Mouse (Mus musculus): ENCODE measurements around the gene Efcab12.
A peak's percentile ranks its signal among the peaks of the same experiment; 100 is the strongest.

The Efcab12 gene

DNA sequence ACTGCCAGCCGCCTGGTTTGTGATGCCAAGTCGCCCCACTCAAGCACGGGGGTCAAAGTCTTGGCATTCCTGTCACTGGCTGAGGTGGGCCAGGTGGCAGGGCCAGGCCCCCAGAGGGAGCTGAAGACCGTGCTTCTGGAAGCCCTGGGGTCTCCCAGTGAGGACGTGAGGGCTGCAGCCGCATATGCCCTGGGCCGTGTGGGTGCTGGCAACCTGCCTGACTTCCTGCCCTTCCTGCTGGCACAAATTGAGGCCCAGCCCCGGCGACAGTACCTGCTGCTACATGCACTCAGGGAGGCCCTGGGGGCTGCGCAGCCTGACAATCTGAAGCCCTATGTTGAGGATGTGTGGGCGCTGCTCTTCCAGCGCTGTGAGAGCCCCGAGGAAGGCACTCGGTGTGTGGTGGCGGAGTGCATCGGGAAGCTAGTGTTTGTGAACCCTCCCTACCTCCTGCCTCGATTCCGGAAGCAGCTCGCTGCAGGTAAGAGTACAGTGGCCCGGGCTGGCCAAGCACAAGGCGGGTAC is 45.5 kb downstream of the Efcab12 start:
- DNase-seq (ENCODE audit: extremely low read depth, low read depth, low spot score), result peak; percentile 43

DNA sequence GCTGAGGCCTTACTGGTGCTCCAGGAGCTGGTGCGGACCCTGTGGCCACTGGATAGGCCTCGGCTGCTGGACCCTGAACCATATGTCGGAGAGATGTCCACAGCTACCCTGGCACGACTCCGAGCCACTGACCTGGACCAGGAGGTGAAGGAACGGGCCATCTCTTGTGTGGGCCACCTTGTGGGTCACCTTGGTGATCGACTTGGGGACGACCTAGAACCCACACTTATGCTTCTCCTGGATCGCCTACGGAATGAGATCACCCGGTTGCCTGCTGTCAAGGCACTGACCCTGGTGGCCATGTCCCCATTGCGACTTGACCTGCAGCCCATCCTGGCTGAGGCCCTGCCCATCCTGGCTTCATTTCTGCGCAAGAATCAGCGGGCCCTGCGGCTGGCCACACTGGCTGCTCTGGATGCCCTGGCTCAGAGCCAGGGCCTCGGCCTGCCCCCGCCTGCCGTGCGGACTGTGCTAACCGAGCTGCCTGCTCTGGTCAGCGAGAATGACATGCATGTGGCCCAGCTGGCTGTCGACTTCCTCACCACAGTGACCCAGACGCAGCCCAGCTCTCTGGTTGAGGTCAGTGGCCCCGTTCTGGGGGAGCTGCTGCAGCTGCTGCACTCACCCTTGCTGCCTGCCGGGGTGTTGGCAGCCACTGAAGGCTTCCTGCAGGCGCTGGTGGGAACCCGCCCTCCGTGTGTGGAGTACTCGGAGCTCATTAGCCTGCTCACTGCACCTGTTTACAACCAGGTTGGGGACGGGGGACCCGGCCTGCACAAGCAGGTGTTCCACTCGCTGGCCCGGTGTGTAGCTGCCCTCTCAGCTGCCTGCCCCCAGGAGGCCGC is 46.1 kb downstream of the Efcab12 start:
- DNase-seq (ENCODE audit: extremely low read depth, low read depth, low spot score), result no peak

- DNase-seq (ENCODE audit: extremely low read depth, low read depth, low spot score), result no peak
These were observed 47.2 kb downstream of the Efcab12 start for GRCm38 (mm10) chr6:115791016-115791415.

DNA sequence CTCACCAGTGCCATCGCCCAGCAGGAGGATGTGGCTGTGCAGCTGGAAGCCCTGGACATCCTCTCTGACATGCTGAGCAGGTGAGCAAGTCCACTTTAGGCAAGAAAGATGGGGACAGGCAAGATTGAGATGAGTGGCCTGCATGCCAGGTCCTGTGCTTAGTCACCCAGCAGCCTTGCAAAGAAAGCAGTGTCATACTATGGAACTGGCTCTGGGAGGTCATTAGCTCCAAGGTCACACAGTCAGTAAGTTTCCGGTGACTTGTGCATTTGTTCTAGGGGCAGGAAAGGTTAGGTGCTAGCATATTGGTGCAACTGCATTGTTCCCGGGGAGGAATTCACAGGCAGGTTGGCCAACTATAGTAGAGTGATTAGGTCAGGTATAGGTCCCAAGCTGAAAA is 55.4 kb downstream of the Efcab12 start:
- no peak for DNase-seq (ENCODE audit: extremely low read depth, low read depth, low spot score)

DNA sequence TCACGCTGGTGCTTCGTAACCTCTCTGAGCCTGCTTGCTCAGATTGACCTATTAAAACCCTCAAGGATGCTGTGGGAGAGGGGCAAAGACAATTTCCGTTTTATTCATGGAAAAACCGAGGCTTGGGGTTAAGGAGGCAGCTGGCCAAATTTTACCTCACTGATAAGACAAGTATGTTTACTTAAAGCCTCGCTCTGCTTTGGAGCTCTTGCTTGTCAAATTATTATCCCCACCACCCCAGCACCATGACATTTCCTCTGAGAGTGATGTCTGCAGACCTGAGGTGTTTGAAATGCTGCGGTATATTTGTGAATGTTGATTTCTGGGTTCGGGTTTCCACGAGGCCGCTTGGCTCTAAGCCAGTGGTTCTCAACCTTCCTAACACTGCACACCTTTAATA is 61.8 kb downstream of the Efcab12 start:
- DNase-seq (ENCODE audit: extremely low read depth, low read depth, low spot score), result no peak

DNA sequence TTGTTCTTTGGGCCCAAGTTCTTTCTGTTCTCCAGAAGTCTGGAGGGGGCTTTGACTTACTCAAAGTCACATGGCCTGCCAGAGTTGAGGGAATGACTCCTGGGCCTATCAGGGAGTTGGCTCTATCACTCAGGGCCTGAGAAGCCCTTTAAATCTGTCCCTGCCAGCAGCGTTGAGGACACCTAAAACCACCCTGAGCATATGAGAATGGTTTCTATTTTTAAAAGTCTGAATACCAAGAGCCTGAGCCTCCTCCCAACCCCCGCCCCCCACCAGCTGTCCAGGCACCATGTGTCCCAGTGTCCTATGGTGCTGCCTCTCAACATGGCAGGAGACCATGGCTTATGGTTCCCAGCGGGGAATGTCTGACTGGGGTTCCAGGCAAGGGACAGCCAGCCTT is 62.4 kb downstream of the Efcab12 start:
- no peak for DNase-seq (ENCODE audit: extremely low read depth, low read depth, low spot score)

GRCm38 (mm10) chr6:115774501-115774921 is 63.7 kb downstream of the Efcab12 start, which contains the start of gene Cand2:
Gene Cand2, plus strand, starts transcription at chr6:115774538.
- DNase-seq (ENCODE audit: extremely low read depth, low read depth, low spot score), result no peak

- DNase-seq (ENCODE audit: extremely low read depth, low read depth, low spot score), result no peak
These were observed 64.2 kb downstream of the Efcab12 start for GRCm38 (mm10) chr6:115773966-115774413.

- no peak for DNase-seq (ENCODE audit: extremely low read depth, low read depth, low spot score)
These were observed 65.6 kb downstream of the Efcab12 start for GRCm38 (mm10) chr6:115772604-115773003.

GRCm38 (mm10) chr6:115772201-115772600 is 66.0 kb downstream of the Efcab12 start:
- DNase-seq (ENCODE audit: extremely low read depth, low read depth, low spot score), result no peak

GRCm38 (mm10) chr6:115770852-115771251 is 67.4 kb downstream of the Efcab12 start:
- DNase-seq (ENCODE audit: extremely low read depth, low read depth, low spot score), result no peak

GRCm38 (mm10) chr6:115770059-115770670 is 68.0 kb downstream of the Efcab12 start:
- DNase-seq (ENCODE audit: extremely low read depth, low read depth, low spot score), result no peak

DNA sequence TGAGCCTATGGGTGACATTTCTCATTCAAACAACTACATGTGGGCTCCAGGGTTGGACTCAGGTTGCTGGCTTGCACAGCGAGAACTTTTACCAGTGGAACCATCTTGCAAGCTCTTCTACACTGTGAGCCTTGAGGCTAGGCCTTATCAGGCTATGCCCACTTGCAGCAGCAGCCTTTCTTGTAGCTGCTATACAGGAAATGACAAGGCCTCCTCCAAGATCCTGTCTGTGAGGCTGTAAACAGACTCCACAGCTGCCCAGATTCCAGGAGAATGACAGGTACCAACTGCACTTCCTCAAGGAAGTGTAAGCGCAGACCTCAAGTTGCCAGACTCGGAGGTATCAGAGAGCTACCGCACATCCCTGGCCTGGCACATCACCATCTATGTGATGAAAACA is 70.0 kb downstream of the Efcab12 start:
- no peak for DNase-seq (ENCODE audit: extremely low read depth, low read depth, low spot score)

DNA sequence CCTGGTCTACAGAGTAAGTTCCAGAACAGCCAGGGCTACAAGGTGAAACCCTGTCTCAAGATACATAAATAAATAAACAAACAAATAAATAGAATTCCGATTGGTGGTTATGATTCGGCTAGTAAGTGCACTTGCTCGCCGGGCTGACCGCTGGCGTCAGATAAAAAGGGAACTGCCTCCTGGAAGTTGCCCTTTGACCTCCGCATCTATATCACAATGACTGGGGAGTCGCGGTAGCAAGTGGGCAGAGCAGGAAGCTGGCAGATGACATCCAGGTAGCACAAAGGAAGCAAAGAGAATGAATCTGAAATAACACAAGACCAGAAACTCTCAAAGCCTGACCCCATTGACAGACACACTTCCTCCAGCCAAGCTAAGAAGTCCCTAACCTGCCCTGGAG is 70.9 kb downstream of the Efcab12 start:
- no peak for DNase-seq (ENCODE audit: extremely low read depth, low read depth, low spot score)

GRCm38 (mm10) chr6:115764179-115764578 is 74.0 kb downstream of the Efcab12 start:
- no peak for DNase-seq (ENCODE audit: extremely low read depth, low read depth, low spot score)

DNA sequence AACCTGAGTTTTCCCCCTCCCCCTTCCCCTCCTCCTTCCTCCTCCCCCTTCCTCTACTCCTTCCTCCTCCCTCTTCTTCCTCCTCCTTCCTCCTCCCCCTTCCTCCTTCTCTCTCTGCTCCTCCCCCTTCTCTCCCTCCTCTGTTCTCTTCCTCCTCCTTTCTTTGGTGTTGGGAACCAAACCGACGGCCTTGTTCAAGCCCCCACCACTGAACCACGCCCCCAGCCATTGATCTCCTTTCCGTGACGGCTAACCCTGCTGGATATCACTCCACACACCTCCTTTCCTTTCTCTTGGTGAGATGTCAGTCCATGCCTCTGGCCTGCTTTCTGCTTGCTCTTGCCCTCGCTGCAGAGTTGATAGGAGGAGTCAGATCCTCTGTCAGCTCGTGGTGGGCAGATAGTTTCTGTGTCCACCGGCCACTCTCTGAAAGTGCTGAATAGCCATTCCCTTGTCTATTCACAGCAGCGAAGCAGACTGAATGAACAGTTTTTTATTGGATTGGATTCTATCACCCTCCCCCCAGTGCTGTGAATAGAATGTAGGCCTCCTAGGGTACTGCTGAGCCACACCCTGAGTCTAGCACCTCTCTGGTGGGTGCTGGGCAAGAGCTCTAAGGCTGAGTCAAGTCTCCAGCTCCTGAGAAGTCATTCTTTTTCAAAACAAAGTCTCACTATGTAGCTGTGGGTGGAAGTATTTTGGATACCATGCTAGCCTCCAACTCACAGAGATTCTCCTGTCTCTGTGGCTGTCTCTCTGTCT is 76.0 kb downstream of the Efcab12 start, which contains the start of gene Tmem40:
Tmem40 (minus strand) TSS at position 416 of the 762 bp plus-strand sequence.
- DNase-seq (ENCODE audit: extremely low read depth, low read depth, low spot score), result no peak

DNA sequence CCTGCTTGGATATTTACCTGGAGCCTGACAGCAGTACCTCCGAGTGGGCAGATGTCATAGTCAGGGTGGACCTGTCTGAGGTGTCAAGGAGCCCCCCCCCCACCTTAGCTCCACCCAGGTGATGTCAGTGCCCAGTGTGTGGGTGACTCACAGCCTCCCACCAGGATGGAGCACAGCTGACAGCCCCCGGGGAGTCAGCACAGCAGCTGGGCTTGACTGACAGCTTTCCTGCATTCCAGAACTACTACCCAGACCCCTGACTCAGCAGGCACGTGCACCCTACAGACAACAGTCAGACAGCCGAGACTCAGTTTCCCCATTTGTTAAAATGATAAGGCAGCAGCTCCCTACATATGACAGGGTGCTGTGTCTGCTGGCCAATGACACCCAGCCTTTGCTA is 77.2 kb downstream of the Efcab12 start:
- DNase-seq (ENCODE audit: extremely low read depth, low read depth, low spot score), result no peak
